ENCODE assay signal across 8 mouse cellular contexts in the genomic region with DNA sequence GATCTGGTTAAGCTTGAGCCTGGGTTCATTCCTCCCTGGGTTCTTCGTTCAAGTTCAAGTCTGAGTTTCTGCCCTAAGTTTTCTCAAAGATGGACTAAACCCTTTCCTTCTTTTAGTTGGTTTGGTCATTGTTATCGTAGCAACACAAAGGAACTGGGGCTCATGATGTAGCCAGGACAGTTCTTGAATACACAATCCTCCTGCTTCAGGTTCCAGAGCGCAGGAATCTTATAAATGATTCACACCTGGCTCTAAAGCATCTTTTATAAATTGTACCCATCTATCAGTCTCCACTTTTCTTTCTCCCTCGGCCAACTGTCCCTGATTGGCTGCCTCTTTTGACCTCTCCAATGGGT. TPM values are rescaled to one million over a fixed set of nuclear protein-coding genes. Genes with fewer than 3 reads are reported as not detected.
A peak's percentile ranks its signal among the peaks of the same experiment; 100 is the strongest.
DNase-seq lines count a peak whose midpoint lies in the region; ATAC-seq and TF ChIP-seq lines count a peak whose summit lies in the region.

No protein-coding gene starts in this region.

- peaks cover 5% of the 10 kb centered on the region; the same call in 1 of the 2 replicates for H3K4me1 ChIP-seq in lung, postnatal 0 days (ENCODE audit: insufficient read depth, low read depth, low read length)
- H3K4me1 ChIP-seq in forebrain, embryonic 12.5 days = peaks cover 26% of the 10 kb centered on the region
- peaks cover 18% of the 10 kb centered on the region for H3K4me1 ChIP-seq in limb, embryonic 13.5 days
- H3K4me1 ChIP-seq in small intestine, adult 2 months (ENCODE audit: control insufficient read depth, insufficient read depth, insufficient read length, low read length) = peaks cover 11% of the 10 kb centered on the region; the same call in 1 of the 2 replicates

- H3K9me3 ChIP-seq in lung, postnatal 0 days (ENCODE audit: low read length) = no peaks in the 10 kb centered on the region
- no peaks in the 10 kb centered on the region for H3K9me3 ChIP-seq in forebrain, embryonic 12.5 days
- H3K9me3 ChIP-seq in limb, embryonic 13.5 days = no peaks in the 10 kb centered on the region

- TF ChIP-seq CTCF in lung, postnatal 0 days (IDR thresholded peaks at IDR 0.05) = no peak
- TF ChIP-seq CTCF in small intestine, adult 2 months (IDR thresholded peaks at IDR 0.05; ENCODE audit: extremely low read depth, insufficient read length, insufficient replicate concordance, low read depth, low read length) = no peak

- 0 out of 2 replicates have a peak, but pooled peaks cover 7% of the 10 kb centered on the region for H3K36me3 ChIP-seq in lung, postnatal 0 days (ENCODE audit: insufficient read depth, low read length)
- H3K36me3 ChIP-seq in forebrain, embryonic 12.5 days (replicated peaks) = peaks cover 29% of the 10 kb centered on the region
- H3K36me3 ChIP-seq in limb, embryonic 13.5 days = peaks cover 29% of the 10 kb centered on the region
- no peaks in the 10 kb centered on the region; the same call in 1 of the 2 replicates for H3K36me3 ChIP-seq in small intestine, adult 2 months (ENCODE audit: control insufficient read depth, insufficient read depth, low read length)

- no peak for TF ChIP-seq EP300 in lung, postnatal 0 days (IDR thresholded peaks at IDR 0.05)

- WGBS in lung, postnatal 0 days = 41% methylated on average over 4 of the region's 4 CpGs
- 40% methylated on average over 4 of the region's 4 CpGs for WGBS in forebrain, embryonic 12.5 days
- WGBS in limb, embryonic 13.5 days = 47% methylated on average over 4 of the region's 4 CpGs
- 47% methylated on average over 4 of the region's 4 CpGs for WGBS in small intestine, adult 2 months

- peak overlapping the region; percentile 81 for H3K4me2 ChIP-seq in lung, postnatal 0 days (replicated peaks; ENCODE audit: low read depth, low read length)
- H3K4me2 ChIP-seq in forebrain, embryonic 12.5 days = peak overlapping the region; percentile 61
- peak overlapping the region; percentile 85 for H3K4me2 ChIP-seq in limb, embryonic 13.5 days (replicated peaks)

- no peak for ATAC-seq in lung, postnatal 0 days
- ATAC-seq in forebrain, embryonic 12.5 days (ENCODE audit: low FRiP score) = no peak
- ATAC-seq in limb, embryonic 13.5 days (ENCODE audit: low FRiP score, low read depth) = no peak
- no peak for ATAC-seq in megakaryocyte progenitor cell, adult 5-6 weeks (replicated peaks; ENCODE audit: poor library complexity)

- peak overlapping the region; percentile 81 for H3K27ac ChIP-seq in lung, postnatal 0 days (ENCODE audit: low read length)
- H3K27ac ChIP-seq in forebrain, embryonic 12.5 days = peak overlapping the region; percentile 94
- H3K27ac ChIP-seq in limb, embryonic 13.5 days = peak overlapping the region; percentile 98
- peak overlapping the region; percentile 73 for H3K27ac ChIP-seq in small intestine, adult 2 months (ENCODE audit: insufficient read depth, low read depth, low read length)

- H3K27me3 ChIP-seq in lung, postnatal 0 days (replicated peaks; ENCODE audit: insufficient read depth, low read length) = no peaks in the 10 kb centered on the region
- no peaks in the 10 kb centered on the region for H3K27me3 ChIP-seq in forebrain, embryonic 12.5 days
- no peaks in the 10 kb centered on the region for H3K27me3 ChIP-seq in limb, embryonic 13.5 days
- no peaks in the 10 kb centered on the region for H3K27me3 ChIP-seq in small intestine, adult 2 months (ENCODE audit: control insufficient read depth, insufficient read depth, low read length)

- H3K4me3 ChIP-seq in lung, postnatal 0 days (ENCODE audit: low read depth, low read length) = peak overlapping the region; percentile 90
- peak overlapping the region; percentile 100 for H3K4me3 ChIP-seq in forebrain, embryonic 12.5 days (replicated peaks)
- H3K4me3 ChIP-seq in limb, embryonic 13.5 days = peak overlapping the region; percentile 91
- H3K4me3 ChIP-seq in small intestine, adult 2 months (ENCODE audit: low read depth, low read length) = no peak overlapping the region

- peak overlapping the region; percentile 94 for H3K9ac ChIP-seq in lung, postnatal 0 days (replicated peaks; ENCODE audit: low read depth)
- H3K9ac ChIP-seq in forebrain, embryonic 12.5 days = peak overlapping the region; percentile 99
- peak overlapping the region; percentile 99 for H3K9ac ChIP-seq in limb, embryonic 13.5 days

- no peak for DNase-seq in lung, postnatal 0 days (ENCODE audit: low spot score)
- no peak for DNase-seq in lung, postnatal 36 days
- DNase-seq in urinary bladder, postnatal 14 days (ENCODE audit: low spot score) = no peak
- DNase-seq in layer of hippocampus, postnatal 10 days (ENCODE audit: low spot score in 2 of 2) = no peak

- TF ChIP-seq POLR2A in small intestine, adult 2 months (IDR thresholded peaks at IDR 0.05; ENCODE audit: low read depth, low read length) = no peak

RNA-seq across cellular contexts. Expression of a gene that starts 0.8 kb away (rescaled TPM):
- polyA plus RNA-seq in lung, postnatal 0 days (2015; fragmentation: Nextera tagmentation; extraction: Ambion mirVana) = 4.2 and 4.9 TPM in 2 replicates
- polyA plus RNA-seq in forebrain, embryonic 12.5 days (2016; fragmentation: Nextera tagmentation; extraction: Ambion mirVana) = 11.3 and 13.9 TPM in 2 replicates
- 11.7 and 12.9 TPM in 2 replicates for polyA plus RNA-seq in limb, embryonic 13.5 days (2015; fragmentation: Nextera tagmentation; extraction: Ambion mirVana)
- 15.3 and 22.1 TPM in 2 replicates for polyA plus RNA-seq in small intestine, adult 2 months (2012; rRNA removed)
- total RNA-seq in layer of hippocampus, postnatal 10 days (2021) = 10 to 100 TPM; 79.0 to 80.3 TPM
- 48.6 and 48.9 TPM in 2 replicates for total RNA-seq in megakaryocyte progenitor cell, adult 5-6 weeks (2015)
- 9.0 and 11.6 TPM in 2 replicates for total RNA-seq in megakaryocyte progenitor cell, adult 5-6 weeks (2017)

RNA-seq across cellular contexts. Expression of a gene that starts 7.3 kb away (rescaled TPM):
- 16.4 and 19.9 TPM in 2 replicates for polyA plus RNA-seq in lung, postnatal 0 days (2015; fragmentation: Nextera tagmentation; extraction: Ambion mirVana)
- polyA plus RNA-seq in forebrain, embryonic 12.5 days (2016; fragmentation: Nextera tagmentation; extraction: Ambion mirVana) = 24.2 and 25.5 TPM in 2 replicates
- polyA plus RNA-seq in limb, embryonic 13.5 days (2015; fragmentation: Nextera tagmentation; extraction: Ambion mirVana) = 14.8 and 15.3 TPM in 2 replicates
- 36.5 and 79.1 TPM in 2 replicates for polyA plus RNA-seq in small intestine, adult 2 months (2012; rRNA removed)
- total RNA-seq in layer of hippocampus, postnatal 10 days (2021) = 10 to 100 TPM; 55.6 to 58.8 TPM
- total RNA-seq in megakaryocyte progenitor cell, adult 5-6 weeks (2015) = 13.8 and 17.6 TPM in 2 replicates
- total RNA-seq in megakaryocyte progenitor cell, adult 5-6 weeks (2017) = 8.8 and 9.4 TPM in 2 replicates

RNA-seq across cellular contexts. Expression of a gene that starts 25.0 kb away (rescaled TPM):
- polyA plus RNA-seq in lung, postnatal 0 days (2015; fragmentation: Nextera tagmentation; extraction: Ambion mirVana) = 0.15 TPM in 1 of 2 replicates, not detected in the other
- not detected in 2 replicates for polyA plus RNA-seq in forebrain, embryonic 12.5 days (2016; fragmentation: Nextera tagmentation; extraction: Ambion mirVana)
- 0.28 and 0.38 TPM in 2 replicates for polyA plus RNA-seq in limb, embryonic 13.5 days (2015; fragmentation: Nextera tagmentation; extraction: Ambion mirVana)
- polyA plus RNA-seq in small intestine, adult 2 months (2012; rRNA removed) = 165 and 301 TPM in 2 replicates
- total RNA-seq in layer of hippocampus, postnatal 10 days (2021) = under 1 TPM; 0.22 to 0.53 TPM
- total RNA-seq in megakaryocyte progenitor cell, adult 5-6 weeks (2015) = not detected in 2 replicates
- total RNA-seq in megakaryocyte progenitor cell, adult 5-6 weeks (2017) = not detected in 2 replicates

RNA-seq across cellular contexts. Expression of a gene that starts 35.2 kb away (rescaled TPM):
- 48.6 and 54.7 TPM in 2 replicates for polyA plus RNA-seq in lung, postnatal 0 days (2015; fragmentation: Nextera tagmentation; extraction: Ambion mirVana)
- 141 and 155 TPM in 2 replicates for polyA plus RNA-seq in forebrain, embryonic 12.5 days (2016; fragmentation: Nextera tagmentation; extraction: Ambion mirVana)
- polyA plus RNA-seq in limb, embryonic 13.5 days (2015; fragmentation: Nextera tagmentation; extraction: Ambion mirVana) = 60.6 and 61.4 TPM in 2 replicates
- polyA plus RNA-seq in small intestine, adult 2 months (2012; rRNA removed) = 21.6 and 37.8 TPM in 2 replicates
- 10 to 100 TPM; 94.1 to 94.2 TPM for total RNA-seq in layer of hippocampus, postnatal 10 days (2021)
- total RNA-seq in megakaryocyte progenitor cell, adult 5-6 weeks (2015) = 79.4 and 105 TPM in 2 replicates
- 68.8 and 72.2 TPM in 2 replicates for total RNA-seq in megakaryocyte progenitor cell, adult 5-6 weeks (2017)

RNA-seq across cellular contexts. Expression of a gene that starts 35.4 kb away (rescaled TPM):
- polyA plus RNA-seq in lung, postnatal 0 days (2015; fragmentation: Nextera tagmentation; extraction: Ambion mirVana) = 31.3 and 32.2 TPM in 2 replicates
- 61.9 and 62.0 TPM in 2 replicates for polyA plus RNA-seq in forebrain, embryonic 12.5 days (2016; fragmentation: Nextera tagmentation; extraction: Ambion mirVana)
- 42.3 and 43.3 TPM in 2 replicates for polyA plus RNA-seq in limb, embryonic 13.5 days (2015; fragmentation: Nextera tagmentation; extraction: Ambion mirVana)
- 11.0 and 23.0 TPM in 2 replicates for polyA plus RNA-seq in small intestine, adult 2 months (2012; rRNA removed)
- 10 to 100 TPM; 76.0 to 78.2 TPM for total RNA-seq in layer of hippocampus, postnatal 10 days (2021)
- 15.7 and 20.9 TPM in 2 replicates for total RNA-seq in megakaryocyte progenitor cell, adult 5-6 weeks (2015)
- total RNA-seq in megakaryocyte progenitor cell, adult 5-6 weeks (2017) = 20.1 and 21.0 TPM in 2 replicates

Comparison
In these comparisons a context has a peak if more than half of its experiments do, and no peak if none do; other contexts are left out.
1. RNA of a gene that starts 25.0 kb away (polyA plus RNA-seq): 165 to 301 TPM in small intestine, adult 2 months; 0.28 to 0.38 TPM in limb, embryonic 13.5 days, not detected in forebrain, embryonic 12.5 days and 0.15 TPM in lung, postnatal 0 days; every median in the first group is over 100 times any median in the second.
2. Peak in every context shown above with its lines, with median percentiles within 50 percentile points of each other: H3K27ac ChIP-seq, H3K4me2 ChIP-seq and H3K9ac ChIP-seq.